Mouse (Mus musculus): ENCODE results near the gene Rpa1. TPM values are rescaled to one million over a fixed set of nuclear protein-coding genes. Genes with fewer than 3 reads are reported as not detected.
"Not testable (repeated sequence)": the region's sequence is repeated elsewhere in the genome, so short reads cannot be mapped to it uniquely, and the experiment has no call there.

The Rpa1 gene
- 99.6 and 110 TPM in 2 replicates for polyA plus RNA-seq (2015; fragmentation: Nextera tagmentation; extraction: Ambion mirVana)

GRCm38 (mm10) chr11:75348199-75348889, at the start of gene Rpa1, which contains the start of gene Smyd4:
Gene Rpa1 (minus strand): TSS chr11:75348324.
Gene Smyd4 (plus strand): TSS chr11:75348433.
- Histone ChIP-seq H3K9me3 (replicated peaks) (no peaks in the 10 kb centered on the region), H3K27ac (peak within 1 kb of the TSS; percentile 52), H3K4me2 (peak within 1 kb of the TSS; percentile 83), H3K36me3 (ENCODE audit: poor library complexity, severe bottlenecking) (no peaks in the 10 kb centered on the region), H3K27me3 (no peaks in the 10 kb centered on the region), H3K9ac (peak within 1 kb of the TSS; percentile 83), H3K4me3 (peak within 1 kb of the TSS; percentile 72), H3K4me1 (peaks cover 20% of the 10 kb centered on the region)
- ATAC-seq, result peak; percentile 100
- WGBS, result under 1% methylated on average over 56 of the region's 56 CpGs

- no peaks in the 10 kb centered on the region; the same call in 1 of the 2 replicates for H3K9me3 ChIP-seq (replicated peaks)
- no peaks in the 10 kb centered on the region for H3K27me3 ChIP-seq
- peak overlapping the region; percentile 31 for H3K27ac ChIP-seq
- 73% methylated on average over 7 of the region's 7 CpGs for WGBS
- H3K9ac ChIP-seq, result no peak overlapping the region
- no peak overlapping the region for H3K4me3 ChIP-seq
- peaks cover 17% of the 10 kb centered on the region; the same call in 1 of the 2 replicates for H3K36me3 ChIP-seq (ENCODE audit: poor library complexity, severe bottlenecking)
- no peak overlapping the region for H3K4me2 ChIP-seq
- H3K4me1 ChIP-seq, result peaks cover 8% of the 10 kb centered on the region; the same call in 1 of the 2 replicates
- no peak; the same call in 1 of the 2 replicates for ATAC-seq
These were observed 49.3 kb upstream of the Rpa1 start for GRCm38 (mm10) chr11:75397452-75397851.

- Histone ChIP-seq H3K27ac (no peak overlapping the region), H3K27me3 (no peaks in the 10 kb centered on the region), H3K4me2 (no peak overlapping the region), H3K9ac (no peak overlapping the region), H3K4me1 (peaks cover 8% of the 10 kb centered on the region; the same call in 1 of the 2 replicates), H3K36me3 (ENCODE audit: poor library complexity, severe bottlenecking) (0 out of 2 replicates have a peak, but pooled peaks cover 10% of the 10 kb centered on the region), H3K4me3 (no peak overlapping the region), H3K9me3 (replicated peaks) (no peaks in the 10 kb centered on the region; the same call in 1 of the 2 replicates)
- no peak for ATAC-seq
- 98% methylated on average over 1 of the region's 1 CpGs for WGBS
These were observed 47.5 kb upstream of the Rpa1 start for GRCm38 (mm10) chr11:75395611-75396010.

GRCm38 (mm10) chr11:75383529-75383928, 35.4 kb upstream of the Rpa1 start:
- not testable (repeated sequence) for H3K4me2 ChIP-seq; H3K27me3 ChIP-seq; H3K27ac ChIP-seq; H3K4me3 ChIP-seq; ATAC-seq; H3K36me3 ChIP-seq (ENCODE audit: poor library complexity, severe bottlenecking); H3K9ac ChIP-seq; H3K4me1 ChIP-seq; H3K9me3 ChIP-seq (replicated peaks)
- 65% methylated on average over 3 of the region's 3 CpGs for WGBS

GRCm38 (mm10) chr11:75378786-75379185, 30.7 kb upstream of the Rpa1 start:
- H3K4me3 ChIP-seq; H3K4me2 ChIP-seq; H3K9me3 ChIP-seq (replicated peaks); H3K4me1 ChIP-seq; H3K36me3 ChIP-seq (ENCODE audit: poor library complexity, severe bottlenecking); ATAC-seq; H3K27ac ChIP-seq; H3K27me3 ChIP-seq; H3K9ac ChIP-seq: not testable (repeated sequence)
- WGBS, result 96% methylated on average over 2 of the region's 2 CpGs

DNA sequence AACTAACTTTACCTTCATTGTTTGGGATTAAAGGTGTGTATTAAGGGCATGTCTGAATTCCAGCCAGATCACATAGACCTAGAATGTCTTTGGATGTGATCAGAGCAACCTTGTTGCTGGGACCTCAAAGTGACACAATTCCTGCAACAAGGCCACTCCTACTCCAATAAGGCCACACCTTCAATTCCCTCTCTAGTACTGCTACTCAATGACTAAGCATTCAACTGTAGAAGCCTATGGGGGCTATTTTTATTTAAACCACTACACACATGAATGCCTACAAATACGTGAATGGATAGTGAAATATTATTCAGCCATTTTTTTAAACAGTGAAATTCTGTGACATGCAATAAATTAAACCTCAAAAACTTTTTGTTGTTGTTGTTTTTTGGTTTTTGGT, 29.0 kb upstream of the Rpa1 start:
- Histone ChIP-seq H3K4me1 (no peaks in the 10 kb centered on the region), H3K9me3 (replicated peaks) (no peaks in the 10 kb centered on the region), H3K4me3 (no peak overlapping the region), H3K27ac (no peak overlapping the region), H3K36me3 (ENCODE audit: poor library complexity, severe bottlenecking) (no peaks in the 10 kb centered on the region), H3K27me3 (no peaks in the 10 kb centered on the region), H3K9ac (no peak overlapping the region), H3K4me2 (no peak overlapping the region)
- 83% methylated on average over 1 of the region's 1 CpGs for WGBS
- no peak for ATAC-seq

- H3K4me1 ChIP-seq, result no peaks in the 10 kb centered on the region; the same call in 1 of the 2 replicates
- ATAC-seq, result no peak
- no peak overlapping the region for H3K4me3 ChIP-seq
- no peak overlapping the region for H3K4me2 ChIP-seq
- 97% methylated on average over 1 of the region's 1 CpGs for WGBS
- H3K36me3 ChIP-seq (ENCODE audit: poor library complexity, severe bottlenecking), result peaks cover 13% of the 10 kb centered on the region; the same call in 1 of the 2 replicates
- no peaks in the 10 kb centered on the region for H3K27me3 ChIP-seq
- H3K9me3 ChIP-seq (replicated peaks), result no peaks in the 10 kb centered on the region
- H3K27ac ChIP-seq, result no peak overlapping the region
- H3K9ac ChIP-seq, result no peak overlapping the region
These were observed 7.4 kb upstream of the Rpa1 start for GRCm38 (mm10) chr11:75355475-75355874.

DNA sequence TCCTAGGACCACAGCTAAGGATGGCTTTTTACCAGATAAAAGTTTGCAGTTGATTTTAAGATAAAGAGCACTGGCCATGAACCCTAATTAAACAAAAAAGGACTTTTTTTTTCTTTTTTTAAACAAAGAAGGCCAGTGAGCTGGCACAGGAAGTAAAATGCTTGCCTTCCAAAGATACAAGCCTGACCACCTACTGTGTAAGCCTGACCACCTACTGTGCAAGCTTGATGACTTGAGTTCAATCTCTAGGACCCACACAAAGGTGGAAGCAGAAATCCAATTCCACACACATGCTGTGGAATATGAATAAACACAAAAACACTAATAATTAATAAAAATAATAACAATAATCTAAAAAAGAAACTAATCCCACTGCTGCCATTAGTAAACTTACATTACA, 3.1 kb upstream of the Rpa1 start:
- H3K4me1 ChIP-seq, result peaks cover 19% of the 10 kb centered on the region
- H3K4me3 ChIP-seq, result no peak overlapping the region
- no peak for ATAC-seq
- H3K36me3 ChIP-seq (ENCODE audit: poor library complexity, severe bottlenecking), result peaks cover 11% of the 10 kb centered on the region; the same call in 1 of the 2 replicates
- H3K9me3 ChIP-seq (replicated peaks), result no peaks in the 10 kb centered on the region
- H3K27me3 ChIP-seq, result no peaks in the 10 kb centered on the region
- no peak overlapping the region for H3K9ac ChIP-seq
- H3K4me2 ChIP-seq, result no peak overlapping the region
- no peak overlapping the region for H3K27ac ChIP-seq

DNA sequence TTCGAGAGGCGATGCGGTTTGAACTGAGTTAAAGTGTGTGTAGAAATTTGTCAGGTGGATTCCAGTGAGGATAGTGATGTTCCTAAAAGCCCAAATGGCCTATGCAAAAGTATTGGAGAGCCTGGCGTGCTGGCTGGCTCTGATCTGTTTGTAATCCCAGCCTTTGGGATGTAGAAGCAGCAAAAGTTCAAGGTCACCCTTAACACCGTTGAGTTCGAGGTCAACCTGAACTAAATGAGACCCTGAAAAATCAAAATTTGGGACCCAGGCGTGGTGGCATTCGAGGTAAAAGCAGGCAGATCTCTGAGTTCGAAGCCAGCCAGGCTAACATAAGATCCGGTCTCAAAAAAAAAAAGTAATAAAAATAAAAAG, 752 bp upstream of the Rpa1 start:
- no peaks in the 10 kb centered on the region for H3K9me3 ChIP-seq (replicated peaks)
- H3K4me2 ChIP-seq, result peak overlapping the region; percentile 83
- peak overlapping the region; percentile 71 for H3K9ac ChIP-seq
- no peaks in the 10 kb centered on the region for H3K27me3 ChIP-seq
- peak overlapping the region; percentile 72 for H3K4me3 ChIP-seq
- no peaks in the 10 kb centered on the region for H3K36me3 ChIP-seq (ENCODE audit: poor library complexity, severe bottlenecking)
- WGBS, result 50% methylated on average over 10 of the region's 10 CpGs
- no peak; the same call in 1 of the 2 replicates for ATAC-seq
- H3K4me1 ChIP-seq, result peaks cover 20% of the 10 kb centered on the region
- H3K27ac ChIP-seq, result peak overlapping the region; percentile 27; the same call in 1 of the 2 replicates

DNA sequence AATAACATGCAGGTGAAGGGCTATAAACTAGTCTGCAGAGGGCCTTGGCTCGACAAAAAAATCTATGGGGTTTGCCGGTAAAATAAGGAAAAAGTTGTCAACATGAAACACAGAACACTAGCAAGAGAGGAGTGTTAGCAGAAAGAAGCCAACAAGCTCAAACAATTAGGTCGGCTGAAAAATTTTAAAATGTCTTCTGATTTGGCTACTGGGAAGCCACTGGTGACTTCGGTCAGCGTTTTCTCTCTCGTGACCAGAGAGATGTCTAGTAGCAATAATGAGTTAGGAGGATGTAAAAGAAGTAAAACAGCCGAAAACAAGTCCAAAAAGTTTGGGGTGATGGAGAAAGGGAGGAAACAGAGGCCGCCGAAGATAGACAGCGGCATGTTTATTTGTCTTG, 528 bp downstream of the Rpa1 start:
- Histone ChIP-seq H3K9ac (peak overlapping the region; percentile 83), H3K27ac (no peak overlapping the region), H3K4me1 (peaks cover 20% of the 10 kb centered on the region), H3K4me2 (peak overlapping the region; percentile 83), H3K9me3 (replicated peaks) (no peaks in the 10 kb centered on the region), H3K4me3 (peak overlapping the region; percentile 72), H3K27me3 (no peaks in the 10 kb centered on the region), H3K36me3 (ENCODE audit: poor library complexity, severe bottlenecking) (no peaks in the 10 kb centered on the region)
- ATAC-seq, result no peak
- under 1% methylated on average over 10 of the region's 10 CpGs for WGBS

- no peak overlapping the region for H3K27ac ChIP-seq
- H3K27me3 ChIP-seq, result no peaks in the 10 kb centered on the region
- peak overlapping the region; percentile 83 for H3K4me2 ChIP-seq
- no peaks in the 10 kb centered on the region for H3K9me3 ChIP-seq (replicated peaks)
- peak overlapping the region; percentile 72 for H3K4me3 ChIP-seq
- WGBS, result 42% methylated on average over 10 of the region's 10 CpGs
- no peaks in the 10 kb centered on the region for H3K36me3 ChIP-seq (ENCODE audit: poor library complexity, severe bottlenecking)
- peak overlapping the region; percentile 83 for H3K9ac ChIP-seq
- H3K4me1 ChIP-seq, result peaks cover 20% of the 10 kb centered on the region
- ATAC-seq, result no peak
These were observed 937 bp downstream of the Rpa1 start for GRCm38 (mm10) chr11:75347188-75347585.

GRCm38 (mm10) chr11:75346556-75347187, 1.5 kb downstream of the Rpa1 start:
- no peak overlapping the region; the same call in 1 of the 2 replicates for H3K9ac ChIP-seq
- no peaks in the 10 kb centered on the region for H3K9me3 ChIP-seq (replicated peaks)
- peak overlapping the region; percentile 83 for H3K4me2 ChIP-seq
- H3K4me3 ChIP-seq, result peak overlapping the region; percentile 72
- no peak for ATAC-seq
- WGBS, result 45% methylated on average over 4 of the region's 4 CpGs
- H3K4me1 ChIP-seq, result peaks cover 20% of the 10 kb centered on the region
- no peak overlapping the region; the same call in 1 of the 2 replicates for H3K27ac ChIP-seq
- no peaks in the 10 kb centered on the region for H3K27me3 ChIP-seq
- H3K36me3 ChIP-seq (ENCODE audit: poor library complexity, severe bottlenecking), result 0 out of 2 replicates have a peak, but pooled peaks cover 2% of the 10 kb centered on the region

Measured in forebrain, embryonic 13.5 days (tissue).